Comparison of ENCODE assay signal across 14 mouse cellular contexts in the genomic region with DNA sequence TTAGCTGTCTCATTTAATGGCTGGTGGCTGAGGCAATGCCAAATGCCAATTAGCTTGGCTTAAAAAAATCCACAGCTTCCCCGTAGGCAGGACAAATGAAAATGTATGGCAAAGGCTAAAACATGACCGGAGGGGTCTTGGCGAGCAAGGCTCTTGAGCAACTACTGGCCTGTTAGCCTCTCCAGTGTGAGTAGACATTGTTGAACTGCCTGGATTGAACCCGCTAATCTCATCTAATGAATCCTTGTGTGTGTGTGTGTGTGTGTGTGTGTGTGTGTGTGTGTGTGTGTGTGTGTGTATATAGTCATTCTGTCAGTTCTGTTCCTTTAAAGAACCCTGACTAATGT. TPM values are rescaled to one million over a fixed set of nuclear protein-coding genes. Genes with fewer than 3 reads are reported as not detected.
DNase-seq lines count a peak whose midpoint lies in the region; ATAC-seq lines count a peak whose summit lies in the region.
"Had no signal": no experiment of that assay in that cellular context is flagged by ENCODE, and none has a peak within 500 bp of the region (broad histone marks: within the 10 kb centered on the region; RNA-seq: fewer than 3 reads in every experiment).

No protein-coding gene starts in this region.

- no peaks in the 10 kb centered on the region for H3K27me3 ChIP-seq in midbrain, embryonic 13.5 days
- H3K27me3 ChIP-seq in midbrain, embryonic 10.5 days (ENCODE audit: low read depth, poor library complexity, severe bottlenecking) = no peaks in the 10 kb centered on the region
- no peaks in the 10 kb centered on the region for H3K27me3 ChIP-seq in limb, embryonic 10.5 days (ENCODE audit: low read depth, poor library complexity, severe bottlenecking)
- H3K27me3 ChIP-seq: heart, embryonic 12.5 days; limb, embryonic 15.5 days; Patski had no signal

- no peak overlapping the region for H3K9ac ChIP-seq in midbrain, embryonic 13.5 days (replicated peaks)
- H3K9ac ChIP-seq: heart, embryonic 12.5 days; limb, embryonic 15.5 days had no signal

- WGBS in midbrain, embryonic 13.5 days = 43% methylated on average over 4 of the region's 4 CpGs
- WGBS in midbrain, embryonic 10.5 days = 87% methylated on average over 4 of the region's 4 CpGs
- 53% methylated on average over 4 of the region's 4 CpGs for WGBS in limb, embryonic 10.5 days

- H3K27ac ChIP-seq in midbrain, embryonic 13.5 days = peak overlapping the region; percentile 19; the same call in 1 of the 2 replicates
- no peak overlapping the region for H3K27ac ChIP-seq in midbrain, embryonic 10.5 days (replicated peaks)
- 0 out of 2 replicates have a peak overlapping the region, but pooled peaks have one; percentile 7 for H3K27ac ChIP-seq in limb, embryonic 10.5 days
- H3K27ac ChIP-seq: limb, embryonic 15.5 days had no signal

- peaks cover 7% of the 10 kb centered on the region; the same call in 1 of the 2 replicates for H3K4me1 ChIP-seq in midbrain, embryonic 13.5 days (replicated peaks)
- H3K4me1 ChIP-seq in midbrain, embryonic 10.5 days = peaks cover 7% of the 10 kb centered on the region; the same call in 1 of the 2 replicates
- H3K4me1 ChIP-seq in limb, embryonic 10.5 days = peaks cover 45% of the 10 kb centered on the region
- H3K4me1 ChIP-seq: limb, embryonic 15.5 days had no signal

- no peaks in the 10 kb centered on the region for H3K36me3 ChIP-seq in midbrain, embryonic 13.5 days
- no peaks in the 10 kb centered on the region for H3K36me3 ChIP-seq in midbrain, embryonic 10.5 days
- no peaks in the 10 kb centered on the region for H3K36me3 ChIP-seq in limb, embryonic 10.5 days
- H3K36me3 ChIP-seq: heart, embryonic 12.5 days; limb, embryonic 15.5 days had no signal

- ATAC-seq in midbrain, embryonic 13.5 days = peak; percentile 55
- ATAC-seq in erythroblast, adult 5-6 weeks (replicated peaks; ENCODE audit: low FRiP score, poor library complexity, severe bottlenecking) = no peak

- H3K4me3 ChIP-seq in midbrain, embryonic 13.5 days (replicated peaks) = no peak overlapping the region
- H3K4me3 ChIP-seq in midbrain, embryonic 10.5 days = no peak overlapping the region
- no peak overlapping the region for H3K4me3 ChIP-seq in limb, embryonic 10.5 days
- H3K4me3 ChIP-seq: heart, embryonic 12.5 days; limb, embryonic 15.5 days had no signal

- no peak overlapping the region for H3K4me2 ChIP-seq in midbrain, embryonic 13.5 days (replicated peaks)
- H3K4me2 ChIP-seq: heart, embryonic 12.5 days; limb, embryonic 15.5 days had no signal

- DNase-seq in embryo, embryonic 10.5 days (ENCODE audit: low spot score) = peak; percentile 19
- no peak for DNase-seq in embryo, embryonic 10 days (ENCODE audit: low spot score)
- DNase-seq in midbrain, embryonic 10.5 days (ENCODE audit: low spot score) = no peak
- DNase-seq in limb, embryonic 10.5 days (ENCODE audit: low spot score) = no peak
- no peak for DNase-seq in urinary bladder, adult 2 months (ENCODE audit: low spot score)
- no peak for DNase-seq in layer of hippocampus, postnatal 14 days (ENCODE audit: low spot score in 2 of 2)
- DNase-seq: cerebellum, adult 9-10 months; gastrocnemius, postnatal 36 days; lung, adult 18-20 months had no signal

- no peaks in the 10 kb centered on the region for H3K9me3 ChIP-seq in midbrain, embryonic 13.5 days
- no peaks in the 10 kb centered on the region for H3K9me3 ChIP-seq in midbrain, embryonic 10.5 days (replicated peaks)
- no peaks in the 10 kb centered on the region for H3K9me3 ChIP-seq in limb, embryonic 10.5 days (replicated peaks)
- H3K9me3 ChIP-seq: heart, embryonic 12.5 days; limb, embryonic 15.5 days had no signal

RNA-seq across cellular contexts. Expression of a gene that starts 57.7 kb away (rescaled TPM):
- polyA plus RNA-seq in midbrain, embryonic 13.5 days (2015; fragmentation: Nextera tagmentation; extraction: Ambion mirVana) = 0.59 and 0.67 TPM in 2 replicates
- 0.09 and 0.39 TPM in 2 replicates for polyA plus RNA-seq in midbrain, embryonic 10.5 days (2016; fragmentation: Nextera tagmentation; extraction: Ambion mirVana)
- polyA plus RNA-seq in limb, embryonic 10.5 days (2016; fragmentation: Nextera tagmentation; extraction: Ambion mirVana) = 0.04 TPM in 1 of 2 replicates, not detected in the other
- 0.91 and 1.1 TPM in 2 replicates for polyA plus RNA-seq in urinary bladder, adult 2 months (2012; rRNA removed)
- 0.21 TPM in 1 of 2 replicates, not detected in the other for total RNA-seq in erythroblast, adult 5-6 weeks (2015; ENCODE audit: low replicate concordance)
- total RNA-seq in erythroblast, adult 5-6 weeks (2017; ENCODE audit: low replicate concordance) = not detected in 2 replicates
- 10 to 100 TPM in 1 of 2 experiments, 1 to 10 TPM in 1; 5.6 to 16.7 TPM for total RNA-seq in layer of hippocampus, postnatal 14 days (2021)
